Mouse (Mus musculus): ENCODE results near the gene Rnf214.

GRCm38 (mm10) chr9:45936883-45937282 is 30.2 kb upstream of the Rnf214 start:
- TF ChIP-seq GATA1 (IDR thresholded peaks at IDR 0.05; ENCODE audit: low read length) (no peak), TAL1 (IDR thresholded peaks at IDR 0.05; ENCODE audit: low read length) (no peak)
